Mouse (Mus musculus) layer of hippocampus, adult 11-12 months (tissue): ENCODE measurements around the gene Ubap2.

Source experiments
- DNase-seq: peaks from one replicate; pipeline ENCODE4 v3.0.0; 2022; ENCODE audit warnings: low spot score

Ubap2 gene

GRCm38 (mm10) chr4:41274980-41275850 lies at the start of gene Ubap2:
Gene Ubap2, minus strand, starts transcription at chr4:41275144.
- peak; percentile 99 for DNase-seq

DNA sequence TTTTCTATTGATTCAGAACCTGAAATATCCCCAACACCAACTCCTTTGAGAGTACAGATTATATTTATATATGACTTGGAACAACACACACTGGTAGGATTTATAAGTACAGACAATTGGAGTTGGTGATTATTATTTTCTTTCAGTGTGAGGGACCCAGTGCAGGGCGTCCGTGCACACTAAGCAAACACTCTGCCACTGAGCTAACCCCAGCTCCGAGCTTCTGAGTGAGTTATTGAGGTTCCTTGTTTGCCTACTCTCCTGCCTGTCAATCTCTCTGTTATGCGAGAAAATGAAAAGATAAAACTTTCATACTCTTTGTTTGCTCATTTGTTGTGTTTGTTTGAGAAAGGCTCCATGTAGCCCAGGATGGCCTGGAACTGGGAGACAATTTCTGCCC lies 46.0 kb upstream of the Ubap2 start:
- no peak for DNase-seq

GRCm38 (mm10) chr4:41318267-41318666 lies 43.3 kb upstream of the Ubap2 start:
- no peak for DNase-seq

DNA sequence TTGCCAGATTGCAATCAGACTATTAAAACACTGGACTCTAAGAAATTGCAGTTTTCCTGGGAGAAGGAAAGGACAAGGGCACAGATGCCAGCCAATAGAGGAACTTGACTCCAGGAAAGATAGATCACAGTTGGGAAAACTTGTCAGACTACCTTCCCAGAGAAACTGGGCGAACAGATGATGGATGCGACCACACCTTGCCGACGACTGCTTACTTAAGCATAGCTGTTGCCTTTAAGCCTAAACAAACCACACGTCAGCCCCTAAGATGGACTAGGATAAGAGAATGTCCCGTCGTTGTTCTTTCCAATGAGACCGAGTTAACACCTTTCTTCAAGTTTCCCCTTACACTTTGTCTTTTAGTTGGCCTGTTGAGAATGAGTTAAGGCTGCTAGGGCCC lies 40.2 kb upstream of the Ubap2 start:
- DNase-seq, result no peak

GRCm38 (mm10) chr4:41314141-41315129 lies 39.5 kb upstream of the Ubap2 start, which contains the start of gene Dcaf12:
Gene Dcaf12, minus strand, starts transcription at chr4:41314889.
- peak; percentile 96 for DNase-seq

GRCm38 (mm10) chr4:41313722-41314121 lies 38.8 kb upstream of the Ubap2 start:
- DNase-seq, result no peak

- DNase-seq, result no peak
These were observed 35.9 kb upstream of the Ubap2 start for GRCm38 (mm10) chr4:41310567-41311563.

GRCm38 (mm10) chr4:41307406-41307805 lies 32.5 kb upstream of the Ubap2 start:
- DNase-seq, result no peak

GRCm38 (mm10) chr4:41304302-41304701 lies 29.4 kb upstream of the Ubap2 start:
- DNase-seq, result peak; percentile 40

DNA sequence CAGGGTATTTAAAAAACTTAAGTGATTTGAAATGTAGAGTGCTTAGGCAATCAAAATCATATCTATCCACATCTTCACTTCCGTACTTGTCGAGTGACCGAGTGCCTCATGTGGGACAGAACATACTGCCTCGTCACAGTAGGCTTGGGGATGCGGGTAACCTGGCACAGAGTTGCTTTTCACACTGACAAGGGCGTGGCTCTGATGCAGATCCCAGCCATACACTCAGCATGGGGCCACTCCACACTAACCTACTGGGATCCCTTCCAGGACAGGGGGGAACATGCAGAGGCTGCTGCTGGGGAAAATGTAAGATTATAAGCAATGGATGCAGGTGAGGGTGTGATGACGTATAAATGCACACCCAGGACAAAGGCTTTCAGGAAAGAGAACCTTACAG lies 28.7 kb upstream of the Ubap2 start:
- DNase-seq, result no peak

DNA sequence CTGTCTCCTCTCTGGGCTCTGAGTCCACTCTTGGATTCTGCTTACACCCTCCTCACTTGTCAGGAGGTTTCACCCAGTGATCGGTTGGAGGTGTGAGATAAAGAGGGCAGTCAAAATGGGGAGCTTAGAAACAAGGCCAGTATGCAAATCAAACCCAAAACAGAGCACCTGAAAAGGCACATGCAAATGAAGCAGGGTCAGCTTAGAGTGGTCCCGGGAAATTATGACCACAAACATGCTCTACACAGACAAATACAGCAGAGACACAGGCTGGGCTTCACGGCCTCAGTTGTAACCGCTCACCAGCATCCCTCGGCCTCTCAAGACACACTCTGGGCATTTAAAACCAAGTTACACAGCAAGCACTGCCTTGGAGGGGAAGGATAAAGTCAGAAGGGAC lies 24.0 kb upstream of the Ubap2 start:
- DNase-seq, result no peak

DNA sequence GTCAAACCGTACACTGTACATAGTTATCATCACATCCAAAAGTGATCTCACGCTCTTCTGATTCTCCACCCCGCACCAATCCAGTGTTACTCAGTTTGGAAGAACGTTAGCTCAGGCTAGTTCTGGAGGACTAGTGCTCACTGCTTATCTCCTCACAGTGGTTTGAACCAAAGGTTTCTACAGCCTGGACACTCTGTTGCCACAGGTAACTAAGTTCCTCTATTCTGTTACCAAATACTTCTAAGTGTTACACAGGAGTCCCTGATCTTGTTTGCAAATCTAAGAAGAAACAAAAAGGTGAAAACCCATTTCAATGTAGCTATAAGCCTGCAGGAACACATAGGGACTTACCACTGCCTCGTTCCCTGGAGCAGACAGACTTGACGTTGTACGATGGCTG lies 21.0 kb upstream of the Ubap2 start:
- DNase-seq, result no peak

GRCm38 (mm10) chr4:41295507-41295906 lies 20.6 kb upstream of the Ubap2 start:
- DNase-seq, result no peak

DNA sequence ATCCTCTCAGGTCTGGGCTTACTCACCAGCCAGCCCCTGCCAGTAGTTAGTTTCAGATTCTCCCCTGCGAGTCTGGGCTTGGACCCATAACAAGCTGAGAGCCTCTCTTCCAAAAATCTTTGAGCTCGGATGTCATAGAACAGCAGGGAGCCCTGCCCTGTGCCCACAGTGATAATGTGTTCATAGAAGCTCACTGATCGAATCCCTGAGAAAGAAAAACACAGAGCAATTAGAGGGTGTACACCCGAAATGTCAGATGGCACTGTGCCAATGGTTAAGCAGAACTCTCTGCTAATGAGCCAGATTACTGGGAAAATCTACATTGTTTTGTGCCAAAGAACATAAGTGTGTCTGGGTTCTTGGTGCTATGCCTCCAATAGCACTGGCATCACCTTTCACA lies 19.0 kb upstream of the Ubap2 start:
- peak; percentile 48 for DNase-seq

DNA sequence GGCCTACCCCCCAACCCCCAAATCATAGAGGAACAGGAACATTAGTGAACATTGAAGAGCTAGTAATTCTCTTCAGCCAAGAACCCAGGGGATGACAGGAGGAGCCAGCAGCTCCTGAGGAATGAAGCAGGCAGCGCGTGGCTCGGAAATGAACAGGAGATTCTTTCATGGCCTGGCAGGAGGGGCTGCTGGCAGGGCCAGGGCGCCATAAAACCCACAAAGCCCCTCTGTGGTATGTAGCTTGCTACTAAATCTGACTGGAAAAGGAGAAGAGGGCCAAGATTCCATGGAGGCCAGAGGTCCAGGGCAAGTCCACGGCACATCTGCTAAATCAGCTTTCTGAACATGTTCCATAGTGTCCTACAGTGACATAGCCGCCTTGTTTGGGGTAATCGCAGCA lies 14.9 kb upstream of the Ubap2 start:
- peak; percentile 14 for DNase-seq

DNA sequence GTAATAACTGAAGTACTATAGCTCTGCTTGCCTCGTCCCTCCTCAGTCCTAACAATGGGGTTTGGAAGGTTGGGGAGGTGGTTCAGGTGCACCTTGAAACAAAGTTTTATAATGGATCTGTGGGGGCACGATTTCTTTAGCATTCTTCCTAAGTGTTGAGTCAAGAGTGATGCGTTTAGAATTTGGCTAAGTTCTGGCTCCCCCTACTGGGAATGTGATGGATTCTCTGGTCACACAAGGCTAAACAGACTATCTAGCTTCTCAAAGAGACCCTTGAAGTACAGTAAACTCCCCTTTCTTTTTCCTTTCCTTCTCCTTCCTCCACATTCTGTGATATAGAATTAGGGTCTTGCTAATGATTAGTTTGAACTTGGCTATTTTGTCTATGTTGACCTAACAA lies 11.5 kb upstream of the Ubap2 start:
- DNase-seq, result peak; percentile 33

GRCm38 (mm10) chr4:41284087-41284486 lies 9.1 kb upstream of the Ubap2 start:
- DNase-seq, result no peak

- no peak for DNase-seq
These were observed 983 bp upstream of the Ubap2 start for GRCm38 (mm10) chr4:41275927-41276326.

GRCm38 (mm10) chr4:41274377-41274979 lies 466 bp downstream of the Ubap2 start:
- DNase-seq, result no peak

DNA sequence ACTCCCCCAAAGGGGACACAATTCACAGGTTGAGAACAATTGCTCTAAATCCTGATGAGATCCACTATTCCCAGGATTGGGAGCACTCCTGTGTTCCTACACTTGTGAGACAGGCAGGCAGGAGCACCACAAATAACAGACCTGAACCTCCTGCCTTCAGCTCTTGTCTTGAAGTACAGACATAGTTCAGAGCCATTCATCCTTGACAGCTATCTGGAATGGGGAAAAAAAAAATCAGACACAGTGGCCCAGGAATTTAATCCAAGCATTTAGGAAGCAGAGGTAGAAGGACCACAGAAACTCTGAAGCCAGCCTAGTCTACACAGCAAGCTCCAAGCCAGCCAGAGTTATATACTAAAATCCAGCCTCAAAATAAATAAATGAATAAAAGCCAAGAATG lies 6.8 kb downstream of the Ubap2 start:
- no peak for DNase-seq

GRCm38 (mm10) chr4:41266350-41266749 lies 8.6 kb downstream of the Ubap2 start:
- no peak for DNase-seq
